Mouse (Mus musculus) hindbrain, embryonic 14.5 days (tissue): ENCODE measurements at regions not wholly inside any gene's neighbourhood (a gene's known extent, or its start where the extent isn't known, plus 50 kb on each side); places are given as distances from the start of the nearest gene placed in this dataset.

ENCODE experiments used
- ATAC-seq: fragments of 200-750 bp; cut with Nextera tagmentation; 2 replicates; pipeline ENCODE4 v1.8.0; 2017; ENCODE audit warnings: moderate number of reproducible peaks, mild to moderate bottlenecking, moderate TSS enrichment, moderate library complexity; ENCODE audit not compliant: low FRiP score
- DNase-seq: peaks from one replicate; pipeline ENCODE4 v3.0.0-alpha.2; 2015; ENCODE audit warnings: low spot score
- H3K27ac ChIP-seq: fragments of 300-500 bp; sonication (generic); 2 replicates; pipeline ENCODE4 v1.5.1; 2014; ENCODE audit warnings: mild to moderate bottlenecking, moderate library complexity
- H3K27me3 ChIP-seq: fragments of 300-500 bp; sonication (generic); 2 replicates; pipeline ENCODE4 v1.6.1; 2014; ENCODE audit warnings: mild to moderate bottlenecking, low read length, mixed read lengths; ENCODE audit not compliant: control insufficient read depth, insufficient read depth
- H3K36me3 ChIP-seq: fragments of 300-500 bp; sonication (generic); replicated peaks from 2 replicates; pipeline ENCODE4 v1.6.1; 2014; ENCODE audit not compliant: control insufficient read depth, insufficient read depth
- H3K4me1 ChIP-seq: fragments of 300-500 bp; sonication (generic); replicated peaks from 2 replicates; pipeline ENCODE4 v1.6.1; 2014; ENCODE audit warnings: antibody characterized with exemption, low read length, mixed read lengths; ENCODE audit not compliant: control insufficient read depth, insufficient read depth
- H3K4me2 ChIP-seq: fragments of 300-500 bp; sonication (generic); replicated peaks from 2 replicates; pipeline ENCODE4 v1.6.1; 2014; ENCODE audit warnings: mild to moderate bottlenecking, moderate library complexity
- H3K4me3 ChIP-seq: fragments of 300-500 bp; sonication (generic); replicated peaks from 2 replicates; pipeline ENCODE4 v1.5.1; 2014; ENCODE audit warnings: mild to moderate bottlenecking, low read length
- H3K9ac ChIP-seq: fragments of 300-500 bp; sonication (generic); 2 replicates; pipeline ENCODE4 v1.6.1; 2014
- H3K9me3 ChIP-seq: fragments of 300-500 bp; sonication (generic); 2 replicates; pipeline ENCODE4 v1.6.1; 2016; ENCODE audit warnings: low read length; ENCODE audit not compliant: control insufficient read depth
- WGBS: fragments of 180-500 bp; shearing (Covaris S2); extraction: QIAGEN DNeasy Blood & Tissue Kit; methylation state at CpG from one replicate; pipeline ENCODE4 v1.1.7; 2014; 5-methylcytosine and 5-hydroxymethylcytosine counted together

GRCm38 (mm10) chr7:111354066-111354465 is 271.2 kb upstream of the Eif4g2 start:
- H3K36me3 ChIP-seq, result no peaks in the 10 kb centered on the region
- H3K27ac ChIP-seq, result no peak overlapping the region
- H3K4me1 ChIP-seq, result no peaks in the 10 kb centered on the region
- no peaks in the 10 kb centered on the region for H3K27me3 ChIP-seq
- H3K9ac ChIP-seq, result no peak overlapping the region
- H3K4me2 ChIP-seq, result no peak overlapping the region
- no peaks in the 10 kb centered on the region for H3K9me3 ChIP-seq
- ATAC-seq (no peak), DNase-seq (no peak)
- WGBS, result 87% methylated on average over 4 of the region's 4 CpGs
- no peak overlapping the region for H3K4me3 ChIP-seq

- no peak for ATAC-seq
- Histone ChIP-seq H3K9ac (no peak overlapping the region), H3K36me3 (no peaks in the 10 kb centered on the region), H3K4me2 (no peak overlapping the region), H3K4me1 (no peaks in the 10 kb centered on the region), H3K27ac (no peak overlapping the region), H3K4me3 (no peak overlapping the region), H3K9me3 (no peaks in the 10 kb centered on the region), H3K27me3 (no peaks in the 10 kb centered on the region)
- 92% methylated on average over 2 of the region's 2 CpGs for WGBS
- DNase-seq, result no peak
Observed at GRCm38 (mm10) chr7:111352176-111352575, 269.3 kb upstream of the Eif4g2 start.

GRCm38 (mm10) chr7:111345117-111345516 is 262.3 kb upstream of the Eif4g2 start:
- H3K4me1 ChIP-seq, result no peaks in the 10 kb centered on the region
- 81% methylated on average over 1 of the region's 1 CpGs for WGBS
- H3K9me3 ChIP-seq, result no peaks in the 10 kb centered on the region

GRCm38 (mm10) chr7:111337053-111337452 is 254.2 kb upstream of the Eif4g2 start:
- DNase-seq, result no peak
- no peak overlapping the region for H3K27ac ChIP-seq
- no peak overlapping the region for H3K4me3 ChIP-seq
- H3K9me3 ChIP-seq, result no peaks in the 10 kb centered on the region
- H3K4me1 ChIP-seq, result no peaks in the 10 kb centered on the region
- no peaks in the 10 kb centered on the region for H3K36me3 ChIP-seq
- no peak for ATAC-seq
- no peak overlapping the region for H3K4me2 ChIP-seq
- no peaks in the 10 kb centered on the region for H3K27me3 ChIP-seq
- H3K9ac ChIP-seq, result no peak overlapping the region
- WGBS, result 60% methylated on average over 3 of the region's 3 CpGs

More at GRCm38 (mm10) chr7:111345117-111345516, 262.3 kb upstream of the Eif4g2 start:
- Histone ChIP-seq H3K27ac (no peak overlapping the region), H3K36me3 (no peaks in the 10 kb centered on the region), H3K4me2 (no peak overlapping the region), H3K9ac (no peak overlapping the region), H3K4me3 (no peak overlapping the region), H3K27me3 (no peaks in the 10 kb centered on the region)
- ATAC-seq (no peak), DNase-seq (no peak)

- Histone ChIP-seq H3K9me3 (0 out of 2 replicates have a peak, but pooled peaks cover 8% of the 10 kb centered on the region), H3K4me3 (no peak overlapping the region), H3K9ac (no peak overlapping the region), H3K27me3 (no peaks in the 10 kb centered on the region), H3K36me3 (no peaks in the 10 kb centered on the region), H3K4me2 (no peak overlapping the region), H3K4me1 (no peaks in the 10 kb centered on the region), H3K27ac (no peak overlapping the region)
- DNase-seq (no peak), ATAC-seq (no peak)
- 86% methylated on average over 6 of the region's 6 CpGs for WGBS
Observed at GRCm38 (mm10) chr7:111322901-111323300, 240.1 kb upstream of the Eif4g2 start.

- Histone ChIP-seq H3K4me1 (peaks cover 7% of the 10 kb centered on the region; the same call in 1 of the 2 replicates), H3K4me3 (no peak overlapping the region), H3K36me3 (no peaks in the 10 kb centered on the region), H3K9ac (no peak overlapping the region), H3K9me3 (no peaks in the 10 kb centered on the region), H3K27me3 (no peaks in the 10 kb centered on the region), H3K27ac (no peak overlapping the region), H3K4me2 (no peak overlapping the region)
- WGBS, result 88% methylated on average over 1 of the region's 1 CpGs
- DNase-seq (no peak), ATAC-seq (no peak)
Observed at GRCm38 (mm10) chr7:111319917-111320316, 237.1 kb upstream of the Eif4g2 start.

GRCm38 (mm10) chr7:111316479-111316990 is 233.7 kb upstream of the Eif4g2 start:
- WGBS, result 39% methylated on average over 2 of the region's 2 CpGs

GRCm38 (mm10) chr7:111313921-111314320 is 231.1 kb upstream of the Eif4g2 start:
- H3K27ac ChIP-seq, result no peak overlapping the region
- no peak overlapping the region for H3K4me2 ChIP-seq
- H3K9me3 ChIP-seq, result peaks cover 4% of the 10 kb centered on the region; the same call in 1 of the 2 replicates
- no peak overlapping the region for H3K9ac ChIP-seq
- DNase-seq (no peak), ATAC-seq (no peak)
- peaks cover 7% of the 10 kb centered on the region; the same call in 1 of the 2 replicates for H3K4me1 ChIP-seq
- 94% methylated on average over 4 of the region's 4 CpGs for WGBS
- H3K4me3 ChIP-seq, result no peak overlapping the region
- no peaks in the 10 kb centered on the region for H3K36me3 ChIP-seq
- no peaks in the 10 kb centered on the region for H3K27me3 ChIP-seq

More at GRCm38 (mm10) chr7:111316479-111316990, 233.7 kb upstream of the Eif4g2 start:
- Histone ChIP-seq H3K9ac (no peak overlapping the region), H3K4me1 (peaks cover 7% of the 10 kb centered on the region; the same call in 1 of the 2 replicates), H3K4me3 (no peak overlapping the region), H3K9me3 (peaks cover 3% of the 10 kb centered on the region; the same call in 1 of the 2 replicates), H3K4me2 (no peak overlapping the region), H3K27ac (no peak overlapping the region), H3K27me3 (no peaks in the 10 kb centered on the region), H3K36me3 (no peaks in the 10 kb centered on the region)
- peak; percentile 54 for DNase-seq
- ATAC-seq, result no peak

- Histone ChIP-seq H3K9ac (no peak overlapping the region), H3K27me3 (no peaks in the 10 kb centered on the region), H3K4me3 (no peak overlapping the region), H3K4me2 (no peak overlapping the region), H3K9me3 (no peaks in the 10 kb centered on the region), H3K4me1 (0 out of 2 replicates have a peak, but pooled peaks cover 5% of the 10 kb centered on the region), H3K36me3 (no peaks in the 10 kb centered on the region), H3K27ac (no peak overlapping the region)
- DNase-seq (no peak), ATAC-seq (no peak)
Observed at GRCm38 (mm10) chr7:111305196-111305595, 222.4 kb upstream of the Eif4g2 start.
